Mouse (Mus musculus) B cell, adult 62 days (primary cell): ENCODE data around the gene Trim30d. TPM values are rescaled to one million over a fixed set of nuclear protein-coding genes. Genes with fewer than 3 reads are reported as not detected.

Experiments
- total RNA-seq: library from RNA; stranded (reverse); gene quantifications from 4 replicates; pipeline ENCODE4 v1.2.4, GENCODE M21; 2023

The Trim30d gene
- 15.4 to 20.6 TPM (median 18.0 TPM) in 4 replicates for total RNA-seq

GRCm38 (mm10) chr7:104507421-104508065, at the start of gene Trim30d:
Trim30d (minus strand) TSS chr7:104507849.

GRCm38 (mm10) chr7:104549833-104550232, 42.2 kb upstream of the Trim30d start, which contains the start of gene Olfr651:
Olfr651 (plus strand) TSS chr7:104550133.

GRCm38 (mm10) chr7:104465065-104465744, 42.4 kb downstream of the Trim30d start, which contains the start of gene Trim30a:
Trim30a (minus strand) TSS chr7:104465193.

Other genes starting within 250 kb of the Trim30d start
- 23.2 to 27.2 TPM (median 25.2 TPM) in 4 replicates for gene Trim5, start 219.8 kb downstream of the Trim30d start, total RNA-seq
- gene Trim12a, start 192.4 kb downstream of the Trim30d start, total RNA-seq: 101 to 114 TPM (median 113 TPM) in 4 replicates
- gene Trim34b, start 178.4 kb downstream of the Trim30d start, total RNA-seq: 1.9 to 4.0 TPM (median 3.1 TPM) in 4 replicates
- 43.7 to 48.9 TPM (median 46.7 TPM) in 4 replicates for gene Trim12c, start 154.5 kb downstream of the Trim30d start, total RNA-seq
- 20.6 to 25.0 TPM (median 23.3 TPM) in 4 replicates for gene Trim30b, start 138.0 kb downstream of the Trim30d start, total RNA-seq
- 3.3 to 6.2 TPM (median 4.2 TPM) in 4 replicates for gene Trim30c, start 107.0 kb downstream of the Trim30d start, total RNA-seq
- gene Trim30a, start 42.7 kb downstream of the Trim30d start, total RNA-seq: 71.0 to 81.8 TPM (median 75.2 TPM) in 4 replicates
- gene Olfr651, start 42.3 kb upstream of the Trim30d start, total RNA-seq: not detected in 4 replicates
- gene Olfr652, start 53.1 kb upstream of the Trim30d start, total RNA-seq: not detected in 4 replicates
- not detected in 4 replicates for gene Olfr653, start 69.5 kb upstream of the Trim30d start, total RNA-seq
- not detected in 4 replicates for gene Olfr654, start 79.2 kb upstream of the Trim30d start, total RNA-seq
- gene Olfr655, start 93.9 kb upstream of the Trim30d start, total RNA-seq: 1.2 TPM in 1 of 4 replicates, not detected in the others
- gene Olfr656, start 106.1 kb upstream of the Trim30d start, total RNA-seq: 0.14 TPM in 1 of 4 replicates, not detected in the others
- not detected in 4 replicates for gene Olfr657, start 116.9 kb upstream of the Trim30d start, total RNA-seq
- not detected in 4 replicates for gene Olfr658, start 139.5 kb upstream of the Trim30d start, total RNA-seq
- not detected in 4 replicates for gene Olfr659, start 158.9 kb upstream of the Trim30d start, total RNA-seq
- gene Olfr661, start 178.7 kb upstream of the Trim30d start, total RNA-seq: not detected in 4 replicates